Mouse (Mus musculus): Measurements from ENCODE around the gene Gm28635. TPM values are rescaled to one million over a fixed set of nuclear protein-coding genes. Genes with fewer than 3 reads are reported as not detected.

The Gm28635 gene
- polyA plus RNA-seq, 1 experiment = 0.13 TPM

DNA sequence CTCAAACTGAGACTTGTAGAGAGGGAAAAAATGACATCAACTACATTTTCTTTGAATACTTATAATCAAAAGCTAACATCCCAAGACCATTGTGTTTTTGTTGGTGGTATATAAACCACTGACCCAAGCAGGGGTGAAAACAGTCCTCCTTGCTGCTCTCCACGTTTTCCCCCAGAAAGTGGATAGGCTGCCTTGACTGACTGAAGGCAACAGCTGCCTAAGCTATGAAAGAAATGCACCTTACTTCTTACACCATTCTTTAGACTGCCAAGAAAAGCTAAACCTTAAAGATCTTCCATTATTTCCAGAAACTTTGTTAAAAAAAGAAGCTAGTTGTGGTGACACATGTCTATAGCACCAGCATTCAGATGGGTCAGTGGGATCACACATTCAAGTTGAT, 31.7 kb downstream of the Gm28635 start:
- 59% methylated on average over 1 of the region's 1 CpGs for WGBS
- Histone ChIP-seq H3K27ac (ENCODE audit: insufficient read depth, low read length) (no peak overlapping the region), H3K4me1 (ENCODE audit: control insufficient read depth, insufficient read depth, low read length) (no peaks in the 10 kb centered on the region; the same call in 1 of the 2 replicates), H3K27me3 (ENCODE audit: control insufficient read depth, insufficient read depth, low read length) (no peaks in the 10 kb centered on the region), H3K4me3 (replicated peaks; ENCODE audit: insufficient read depth, low read depth, low read length) (no peak overlapping the region)
- TF ChIP-seq POLR2A (IDR thresholded peaks at IDR 0.05; ENCODE audit: borderline replicate concordance, insufficient read depth, low read length) (no peak), CTCF (IDR thresholded peaks at IDR 0.05; ENCODE audit: borderline replicate concordance, insufficient read depth, low read depth, low read length) (no peak)
- no peak for DNase-seq

GRCm38 (mm10) chr2:84640833-84641232, 37.0 kb downstream of the Gm28635 start:
- H3K27ac ChIP-seq (ENCODE audit: insufficient read depth, low read length) = no peak overlapping the region
- H3K4me1 ChIP-seq (ENCODE audit: control insufficient read depth, insufficient read depth, low read length) = peaks cover 4% of the 10 kb centered on the region
- no peak overlapping the region for H3K4me3 ChIP-seq (replicated peaks; ENCODE audit: insufficient read depth, low read depth, low read length)
- no peaks in the 10 kb centered on the region for H3K27me3 ChIP-seq (ENCODE audit: control insufficient read depth, insufficient read depth, low read length)
- TF ChIP-seq POLR2A (IDR thresholded peaks at IDR 0.05; ENCODE audit: borderline replicate concordance, insufficient read depth, low read length) (no peak), CTCF (IDR thresholded peaks at IDR 0.05; ENCODE audit: borderline replicate concordance, insufficient read depth, low read depth, low read length) (no peak)
- DNase-seq = no peak

- Histone ChIP-seq H3K27me3 (ENCODE audit: control insufficient read depth, insufficient read depth, low read length) (no peaks in the 10 kb centered on the region), H3K27ac (ENCODE audit: insufficient read depth, low read length) (no peak overlapping the region), H3K4me3 (replicated peaks; ENCODE audit: insufficient read depth, low read depth, low read length) (no peak overlapping the region), H3K4me1 (ENCODE audit: control insufficient read depth, insufficient read depth, low read length) (peaks cover 12% of the 10 kb centered on the region)
- 44% methylated on average over 5 of the region's 5 CpGs for WGBS
- no peak for DNase-seq
- no peak for TF ChIP-seq CTCF (IDR thresholded peaks at IDR 0.05; ENCODE audit: borderline replicate concordance, insufficient read depth, low read depth, low read length)
- TF ChIP-seq POLR2A (IDR thresholded peaks at IDR 0.05; ENCODE audit: borderline replicate concordance, insufficient read depth, low read length) = no peak
Observed at GRCm38 (mm10) chr2:84638428-84639220, 39.2 kb downstream of the Gm28635 start.

GRCm38 (mm10) chr2:84637452-84638165, 40.2 kb downstream of the Gm28635 start:
- peaks cover 12% of the 10 kb centered on the region for H3K4me1 ChIP-seq (ENCODE audit: control insufficient read depth, insufficient read depth, low read length)
- TF ChIP-seq CTCF (IDR thresholded peaks at IDR 0.05; ENCODE audit: borderline replicate concordance, insufficient read depth, low read depth, low read length) (no peak), POLR2A (IDR thresholded peaks at IDR 0.05; ENCODE audit: borderline replicate concordance, insufficient read depth, low read length) (no peak)

GRCm38 (mm10) chr2:84636231-84636741, 41.6 kb downstream of the Gm28635 start:
- DNase-seq = no peak
- H3K4me3 ChIP-seq (replicated peaks; ENCODE audit: insufficient read depth, low read depth, low read length) = no peak overlapping the region

More at GRCm38 (mm10) chr2:84637452-84638165, 40.2 kb downstream of the Gm28635 start:
- peak overlapping the region; percentile 21; the same call in 1 of the 2 replicates for H3K27ac ChIP-seq (ENCODE audit: insufficient read depth, low read length)
- no peak for DNase-seq
- H3K27me3 ChIP-seq (ENCODE audit: control insufficient read depth, insufficient read depth, low read length) = no peaks in the 10 kb centered on the region
- H3K4me3 ChIP-seq (replicated peaks; ENCODE audit: insufficient read depth, low read depth, low read length) = no peak overlapping the region
- 32% methylated on average over 7 of the region's 7 CpGs for WGBS

DNA sequence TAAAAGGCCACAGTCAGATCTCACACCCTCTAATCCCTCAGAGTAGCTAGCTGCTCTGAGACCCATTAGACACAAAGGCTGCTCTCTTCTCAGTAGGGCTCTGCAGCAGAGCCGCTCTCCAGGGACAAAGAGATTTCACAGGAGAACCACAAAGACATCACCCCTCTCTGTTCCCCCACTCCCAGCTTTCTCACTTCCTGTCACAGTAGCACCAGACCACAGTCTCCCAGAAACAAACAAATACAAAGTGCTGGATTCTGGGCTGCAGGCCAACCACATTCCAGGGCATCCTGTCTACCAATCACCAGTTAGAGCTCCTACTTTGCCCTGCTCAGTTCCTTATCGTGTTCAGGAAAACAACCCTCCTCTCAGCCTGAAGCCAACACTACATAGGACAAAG, 42.2 kb downstream of the Gm28635 start:
- WGBS = 3% methylated on average over 2 of the region's 2 CpGs
- H3K27ac ChIP-seq (ENCODE audit: insufficient read depth, low read length) = peak overlapping the region; percentile 54; the same call in 1 of the 2 replicates
- no peak overlapping the region for H3K4me3 ChIP-seq (replicated peaks; ENCODE audit: insufficient read depth, low read depth, low read length)
- peak; percentile 69 to 72 for DNase-seq
- H3K27me3 ChIP-seq (ENCODE audit: control insufficient read depth, insufficient read depth, low read length) = no peaks in the 10 kb centered on the region
- H3K4me1 ChIP-seq (ENCODE audit: control insufficient read depth, insufficient read depth, low read length) = peaks cover 12% of the 10 kb centered on the region
- TF ChIP-seq CTCF (IDR thresholded peaks at IDR 0.05; ENCODE audit: borderline replicate concordance, insufficient read depth, low read depth, low read length) (no peak), POLR2A (IDR thresholded peaks at IDR 0.05; ENCODE audit: borderline replicate concordance, insufficient read depth, low read length) (no peak)

More at GRCm38 (mm10) chr2:84636231-84636741, 41.6 kb downstream of the Gm28635 start:
- peaks cover 12% of the 10 kb centered on the region for H3K4me1 ChIP-seq (ENCODE audit: control insufficient read depth, insufficient read depth, low read length)
- TF ChIP-seq CTCF (IDR thresholded peaks at IDR 0.05; ENCODE audit: borderline replicate concordance, insufficient read depth, low read depth, low read length) = no peak
- no peak for TF ChIP-seq POLR2A (IDR thresholded peaks at IDR 0.05; ENCODE audit: borderline replicate concordance, insufficient read depth, low read length)
- WGBS = 31% methylated on average over 8 of the region's 8 CpGs
- peak overlapping the region; percentile 1; the same call in 1 of the 2 replicates for H3K27ac ChIP-seq (ENCODE audit: insufficient read depth, low read length)
- H3K27me3 ChIP-seq (ENCODE audit: control insufficient read depth, insufficient read depth, low read length) = no peaks in the 10 kb centered on the region

DNA sequence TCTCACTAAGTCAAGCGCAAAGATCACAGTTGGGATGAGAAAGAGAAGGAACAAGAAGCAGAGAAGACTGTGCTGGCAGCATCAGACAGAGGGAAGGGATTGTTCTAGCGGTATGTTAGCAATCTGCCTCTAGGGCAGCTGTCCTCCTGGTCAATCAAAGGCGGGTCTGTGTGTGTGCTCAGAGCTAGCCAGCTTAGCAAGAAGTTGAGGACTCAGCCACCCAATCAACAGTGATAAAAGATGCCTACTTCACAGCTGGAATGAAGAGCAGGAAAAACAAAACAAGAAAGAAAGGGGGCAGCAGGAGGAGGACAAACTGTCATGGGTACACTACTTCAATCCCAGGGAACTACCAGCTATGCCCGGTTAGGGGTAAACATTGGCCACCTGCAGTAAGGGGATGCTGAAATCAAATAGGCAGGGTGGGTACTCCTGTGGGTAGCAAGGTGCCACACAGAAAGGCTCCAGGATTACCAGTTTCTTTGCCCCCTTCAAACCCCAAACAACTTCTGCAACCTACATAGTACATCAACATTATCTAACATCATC, 42.8 kb downstream of the Gm28635 start:
- Histone ChIP-seq H3K27ac (ENCODE audit: insufficient read depth, low read length) (peak overlapping the region; percentile 54; the same call in 1 of the 2 replicates), H3K27me3 (ENCODE audit: control insufficient read depth, insufficient read depth, low read length) (no peaks in the 10 kb centered on the region), H3K4me1 (ENCODE audit: control insufficient read depth, insufficient read depth, low read length) (peaks cover 12% of the 10 kb centered on the region), H3K4me3 (replicated peaks; ENCODE audit: insufficient read depth, low read depth, low read length) (no peak overlapping the region)
- WGBS = 32% methylated on average over 4 of the region's 4 CpGs
- no peak for DNase-seq
- no peak for TF ChIP-seq POLR2A (IDR thresholded peaks at IDR 0.05; ENCODE audit: borderline replicate concordance, insufficient read depth, low read length)
- TF ChIP-seq CTCF (IDR thresholded peaks at IDR 0.05; ENCODE audit: borderline replicate concordance, insufficient read depth, low read depth, low read length) = no peak
